In the genomic region with DNA sequence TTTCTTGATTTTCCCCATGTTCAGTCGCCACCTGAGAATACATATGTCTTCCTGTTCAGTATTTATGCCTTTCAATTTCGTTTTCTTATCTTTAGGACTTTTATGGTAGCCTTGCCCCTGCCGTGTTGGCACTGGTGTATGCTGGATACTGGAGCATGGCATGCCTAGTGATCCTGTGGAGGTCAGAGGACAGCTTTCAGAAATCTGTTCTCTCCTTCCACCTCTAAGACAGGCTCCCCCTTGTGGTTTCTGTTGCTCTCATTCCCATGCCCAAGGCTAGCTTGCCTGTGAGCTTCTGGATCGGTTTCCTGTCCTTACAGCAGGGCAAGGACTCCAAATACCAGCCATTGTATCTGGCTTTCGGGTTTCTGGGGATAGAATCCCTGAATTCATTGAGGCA, we compare ENCODE assay signal across 9 mouse cellular contexts. TPM values are rescaled to one million over a fixed set of nuclear protein-coding genes. Genes with fewer than 3 reads are reported as not detected.
DNase-seq lines count a peak whose midpoint lies in the region; ATAC-seq lines count a peak whose summit lies in the region.
"Had no signal": no experiment of that assay in that cellular context is flagged by ENCODE, and none has a peak within 500 bp of the region (broad histone marks: within the 10 kb centered on the region; RNA-seq: fewer than 3 reads in every experiment).

No protein-coding gene starts in this region.

- 34% methylated on average over 5 of the region's 5 CpGs for WGBS in midbrain, embryonic 14.5 days
- WGBS in midbrain, embryonic 13.5 days: 39% methylated on average over 5 of the region's 5 CpGs

- peaks cover 13% of the 10 kb centered on the region for H3K36me3 ChIP-seq in midbrain, embryonic 14.5 days (ENCODE audit: control insufficient read depth, insufficient read depth, low read length)
- H3K36me3 ChIP-seq in midbrain, embryonic 13.5 days: peaks cover 14% of the 10 kb centered on the region

- no peak overlapping the region for H3K4me2 ChIP-seq in midbrain, embryonic 14.5 days (ENCODE audit: low read length)
- no peak overlapping the region for H3K4me2 ChIP-seq in midbrain, embryonic 13.5 days (replicated peaks)
- H3K4me2 ChIP-seq: embryonic facial prominence, embryonic 15.5 days had no signal

- H3K4me1 ChIP-seq in midbrain, embryonic 14.5 days (ENCODE audit: control insufficient read depth, insufficient read depth, low read length): no peaks in the 10 kb centered on the region
- H3K4me1 ChIP-seq in midbrain, embryonic 13.5 days (replicated peaks): peaks cover 6% of the 10 kb centered on the region; the same call in 1 of the 2 replicates
- H3K4me1 ChIP-seq: embryonic facial prominence, embryonic 15.5 days had no signal

- no peak overlapping the region for H3K27ac ChIP-seq in midbrain, embryonic 14.5 days (replicated peaks; ENCODE audit: low read depth, low read length)
- no peak overlapping the region for H3K27ac ChIP-seq in midbrain, embryonic 13.5 days
- H3K27ac ChIP-seq: embryonic facial prominence, embryonic 15.5 days had no signal

- H3K27me3 ChIP-seq in midbrain, embryonic 14.5 days (ENCODE audit: control insufficient read depth, insufficient read depth, low read length): no peaks in the 10 kb centered on the region
- H3K27me3 ChIP-seq in midbrain, embryonic 13.5 days: no peaks in the 10 kb centered on the region
- H3K27me3 ChIP-seq: embryonic facial prominence, embryonic 15.5 days had no signal

- no peaks in the 10 kb centered on the region for H3K9me3 ChIP-seq in midbrain, embryonic 14.5 days (ENCODE audit: control insufficient read depth, low read length)
- no peaks in the 10 kb centered on the region for H3K9me3 ChIP-seq in midbrain, embryonic 13.5 days
- H3K9me3 ChIP-seq: embryonic facial prominence, embryonic 15.5 days had no signal

- no peak overlapping the region for H3K4me3 ChIP-seq in midbrain, embryonic 14.5 days (replicated peaks; ENCODE audit: low read depth, low read length)
- no peak overlapping the region for H3K4me3 ChIP-seq in midbrain, embryonic 13.5 days (replicated peaks)
- H3K4me3 ChIP-seq: embryonic facial prominence, embryonic 15.5 days had no signal

- ATAC-seq in midbrain, embryonic 14.5 days (ENCODE audit: low FRiP score, low TSS enrichment): no peak
- no peak for ATAC-seq in midbrain, embryonic 13.5 days
- ATAC-seq in granulocyte monocyte progenitor cell, adult 5-6 weeks (replicated peaks; ENCODE audit: poor library complexity, severe bottlenecking): peak; percentile 66

- peak; percentile 47 for DNase-seq in midbrain, embryonic 14.5 days
- DNase-seq in adrenal gland, postnatal 10 days: peak; percentile 59
- peak; percentile 47 for DNase-seq in retina, adult 2 months (ENCODE audit: low read depth, low spot score)
- DNase-seq in heart, adult 8-10 months (ENCODE audit: low spot score): no peak
- DNase-seq in B cell, adult 2 months: no peak
- DNase-seq in frontal cortex, postnatal 10 days (ENCODE audit: low spot score in 2 of 2): no peak

- no peak overlapping the region for H3K9ac ChIP-seq in midbrain, embryonic 14.5 days (replicated peaks; ENCODE audit: low read length)
- no peak overlapping the region for H3K9ac ChIP-seq in midbrain, embryonic 13.5 days (replicated peaks)
- H3K9ac ChIP-seq: embryonic facial prominence, embryonic 15.5 days had no signal

RNA-seq across cellular contexts. Expression of gene Tfdp1, which starts 12.0 kb away (rescaled TPM):
- polyA plus RNA-seq in midbrain, embryonic 14.5 days (2014; fragmentation: Nextera tagmentation; extraction: Ambion mirVana): 77.9 and 112 TPM in 2 replicates
- 111 and 115 TPM in 2 replicates for polyA plus RNA-seq in midbrain, embryonic 13.5 days (2015; fragmentation: Nextera tagmentation; extraction: Ambion mirVana)
- 10 to 100 TPM; 69.5 to 70.8 TPM for total RNA-seq in adrenal gland, postnatal 10 days (2021)
- 277 and 291 TPM in 2 replicates for total RNA-seq in granulocyte monocyte progenitor cell, adult 5-6 weeks (2014; fragmentation: Nextera tagmentation)
- total RNA-seq in granulocyte monocyte progenitor cell, adult 5-6 weeks (2017): 200 and 242 TPM in 2 replicates
- 10 to 100 TPM; 34.4 to 43.9 (median 38.3) TPM for total RNA-seq in heart, adult 8-10 months (2022)

RNA-seq across cellular contexts. Expression of gene Tmco3, which starts 38.6 kb away (rescaled TPM):
- 34.6 and 39.0 TPM in 2 replicates for polyA plus RNA-seq in midbrain, embryonic 14.5 days (2014; fragmentation: Nextera tagmentation; extraction: Ambion mirVana)
- polyA plus RNA-seq in midbrain, embryonic 13.5 days (2015; fragmentation: Nextera tagmentation; extraction: Ambion mirVana): 43.1 and 46.9 TPM in 2 replicates
- 10 to 100 TPM; 20.7 to 24.3 TPM for total RNA-seq in adrenal gland, postnatal 10 days (2021)
- 6.0 and 12.3 TPM in 2 replicates for total RNA-seq in granulocyte monocyte progenitor cell, adult 5-6 weeks (2014; fragmentation: Nextera tagmentation)
- total RNA-seq in granulocyte monocyte progenitor cell, adult 5-6 weeks (2017): 6.9 and 15.3 TPM in 2 replicates
- total RNA-seq in heart, adult 8-10 months (2022): 10 to 100 TPM; 28.3 to 38.8 (median 33.8) TPM

RNA-seq across cellular contexts. Expression of gene Dcun1d2, which starts 38.7 kb away (rescaled TPM):
- polyA plus RNA-seq in midbrain, embryonic 14.5 days (2014; fragmentation: Nextera tagmentation; extraction: Ambion mirVana): 29.4 and 35.5 TPM in 2 replicates
- 32.5 and 32.9 TPM in 2 replicates for polyA plus RNA-seq in midbrain, embryonic 13.5 days (2015; fragmentation: Nextera tagmentation; extraction: Ambion mirVana)
- 10 to 100 TPM; 19.9 to 25.9 TPM for total RNA-seq in adrenal gland, postnatal 10 days (2021)
- total RNA-seq in granulocyte monocyte progenitor cell, adult 5-6 weeks (2014; fragmentation: Nextera tagmentation): 11.5 and 12.4 TPM in 2 replicates
- 17.3 and 20.9 TPM in 2 replicates for total RNA-seq in granulocyte monocyte progenitor cell, adult 5-6 weeks (2017)
- 10 to 100 TPM; 67.1 to 79.4 (median 73.3) TPM for total RNA-seq in heart, adult 8-10 months (2022)

Comparison
In these comparisons a context has a peak if more than half of its experiments do, and no peak if none do; other contexts are left out.
1. DNase-seq: peak in midbrain, embryonic 14.5 days (single experiment), adrenal gland, postnatal 10 days (single experiment) and retina, adult 2 months (single experiment); none in heart, adult 8-10 months (single experiment), B cell, adult 2 months (0 of 2) and frontal cortex, postnatal 10 days (0 of 2).